Mouse (Mus musculus) liver, embryonic 16.5 days (tissue): ENCODE measurements at regions not wholly inside any gene's neighbourhood (a gene's known extent, or its start where the extent isn't known, plus 50 kb on each side); places are given as distances from the start of the nearest gene placed in this dataset.
"Not testable (repeated sequence)": the region's sequence is repeated elsewhere in the genome, so short reads cannot be mapped to it uniquely, and the experiment has no call there.

Source experiments
- ATAC-seq: fragments of 200-750 bp; cut with Nextera tagmentation; 2 replicates; pipeline ENCODE4 v1.8.0; 2017; ENCODE audit warnings: low read depth, mild to moderate bottlenecking, moderate number of reproducible peaks, moderate library complexity
- H3K27ac ChIP-seq: fragments of 300-500 bp; sonication (generic); 2 replicates; pipeline ENCODE4 v1.5.1; 2014; ENCODE audit warnings: mild to moderate bottlenecking, low read length
- H3K27me3 ChIP-seq: fragments of 300-500 bp; sonication (generic); 2 replicates; pipeline ENCODE4 v1.6.1; 2014; ENCODE audit warnings: low read depth, low read length, mixed read lengths; ENCODE audit not compliant: control insufficient read depth, insufficient read depth
- H3K36me3 ChIP-seq: fragments of 300-500 bp; sonication (generic); 2 replicates; pipeline ENCODE4 v1.6.1; 2014; ENCODE audit warnings: mild to moderate bottlenecking; ENCODE audit not compliant: control insufficient read depth, insufficient read depth
- H3K4me1 ChIP-seq: fragments of 300-500 bp; sonication (generic); 2 replicates; pipeline ENCODE4 v1.6.1; 2014; ENCODE audit warnings: low read depth, low read length, mixed read lengths; ENCODE audit not compliant: control insufficient read depth
- H3K4me2 ChIP-seq: fragments of 300-500 bp; sonication (generic); 2 replicates; pipeline ENCODE4 v1.6.1; 2014; ENCODE audit warnings: low read depth, low read length, mixed read lengths
- H3K4me3 ChIP-seq: fragments of 300-500 bp; sonication (generic); 2 replicates; pipeline ENCODE4 v1.5.1; 2014; ENCODE audit warnings: low read depth, mild to moderate bottlenecking, low read length
- H3K9ac ChIP-seq: fragments of 300-500 bp; sonication (generic); 2 replicates; pipeline ENCODE4 v1.6.1; 2014; ENCODE audit warnings: low read depth, low read length
- H3K9me3 ChIP-seq: fragments of 300-500 bp; sonication (generic); replicated peaks from 2 replicates; pipeline ENCODE4 v1.6.1; 2016; ENCODE audit warnings: low read length; ENCODE audit not compliant: control insufficient read depth
- WGBS: fragments of 180-500 bp; shearing (Covaris S2); extraction: QIAGEN DNeasy Blood & Tissue Kit; methylation state at CpG from one replicate; pipeline ENCODE4 v1.1.7; 2014; ENCODE audit not compliant: insufficient replicate concordance; 5-methylcytosine and 5-hydroxymethylcytosine counted together

DNA sequence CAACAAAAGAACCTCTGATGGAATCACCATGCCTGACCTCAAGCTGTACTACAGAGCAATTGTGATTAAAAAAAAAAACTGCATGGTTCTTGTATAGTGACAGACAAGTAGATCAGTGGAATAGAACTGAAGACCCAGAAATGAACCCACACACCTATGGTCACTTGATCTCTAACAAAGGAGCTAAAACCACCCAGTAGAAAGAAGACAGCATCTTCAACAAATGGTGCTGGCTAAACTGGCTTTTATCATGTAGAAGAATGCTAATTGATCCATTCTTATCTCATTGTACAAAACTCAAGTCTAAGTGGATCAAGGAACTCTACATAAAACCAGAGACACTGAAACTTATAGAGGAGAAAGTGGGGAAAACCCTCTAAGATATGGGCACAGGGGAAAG, 284.8 kb upstream of the Shh start:
- not testable (repeated sequence) for ATAC-seq, H3K4me1 ChIP-seq, H3K4me2 ChIP-seq, H3K9me3 ChIP-seq, H3K27me3 ChIP-seq, H3K4me3 ChIP-seq, H3K27ac ChIP-seq, H3K9ac ChIP-seq, H3K36me3 ChIP-seq

DNA sequence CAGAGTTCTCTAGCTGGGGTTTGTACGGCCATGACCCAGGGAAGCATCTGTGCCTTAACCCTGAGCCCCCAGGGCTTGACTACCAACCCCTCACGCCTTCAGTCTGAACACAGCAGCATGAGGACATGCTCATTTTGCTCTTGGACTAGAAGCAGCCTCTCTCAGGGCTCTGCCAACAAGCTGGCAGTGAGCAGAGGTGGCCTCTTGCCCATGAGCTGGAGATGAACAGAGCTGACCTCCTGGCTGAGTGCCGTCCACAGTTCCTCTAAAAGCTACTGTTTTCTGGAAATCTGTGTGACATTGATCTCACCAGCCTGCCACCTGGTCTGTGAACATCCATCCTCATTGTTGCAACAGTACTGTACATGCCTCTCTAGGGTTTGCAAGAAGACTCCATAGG, 267.7 kb upstream of the Shh start:
- no peak for ATAC-seq
- WGBS: 59% methylated on average over 3 of the region's 3 CpGs

DNA sequence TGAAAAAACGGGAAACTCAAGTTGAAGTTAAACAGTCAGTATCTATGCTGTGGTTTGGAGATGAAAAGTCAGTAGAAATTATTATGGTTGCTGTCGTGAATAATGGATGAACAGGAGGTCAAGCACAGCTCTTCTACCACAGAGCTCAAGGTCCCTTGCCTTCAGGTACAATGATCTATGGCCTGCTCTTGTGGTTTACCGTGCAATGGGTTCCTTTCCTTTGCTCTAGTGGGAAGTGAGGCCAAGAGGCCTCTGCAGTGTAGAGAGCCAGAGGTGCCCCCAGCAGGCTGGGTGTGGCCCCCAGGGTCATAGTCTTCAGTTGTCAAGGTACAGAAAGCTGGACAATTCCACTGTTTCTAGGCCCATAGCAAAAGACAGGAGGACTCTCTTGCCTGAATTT, 255.0 kb upstream of the Shh start:
- no peak for ATAC-seq
- H3K27me3 ChIP-seq: no peaks in the 10 kb centered on the region
- no peak overlapping the region for H3K9ac ChIP-seq
- H3K4me3 ChIP-seq: no peak overlapping the region
- 35% methylated on average over 3 of the region's 3 CpGs for WGBS
- H3K27ac ChIP-seq: no peak overlapping the region
- no peaks in the 10 kb centered on the region for H3K36me3 ChIP-seq
- H3K4me2 ChIP-seq: no peak overlapping the region
- no peaks in the 10 kb centered on the region for H3K4me1 ChIP-seq
- no peaks in the 10 kb centered on the region for H3K9me3 ChIP-seq

More for the DNA sequence above, 267.7 kb upstream of the Shh start:
- H3K4me2 ChIP-seq: no peak overlapping the region
- no peaks in the 10 kb centered on the region for H3K4me1 ChIP-seq
- H3K9me3 ChIP-seq: no peaks in the 10 kb centered on the region
- no peak overlapping the region for H3K27ac ChIP-seq
- no peak overlapping the region for H3K4me3 ChIP-seq
- H3K27me3 ChIP-seq: no peaks in the 10 kb centered on the region
- H3K36me3 ChIP-seq: no peaks in the 10 kb centered on the region
- H3K9ac ChIP-seq: no peak overlapping the region

DNA sequence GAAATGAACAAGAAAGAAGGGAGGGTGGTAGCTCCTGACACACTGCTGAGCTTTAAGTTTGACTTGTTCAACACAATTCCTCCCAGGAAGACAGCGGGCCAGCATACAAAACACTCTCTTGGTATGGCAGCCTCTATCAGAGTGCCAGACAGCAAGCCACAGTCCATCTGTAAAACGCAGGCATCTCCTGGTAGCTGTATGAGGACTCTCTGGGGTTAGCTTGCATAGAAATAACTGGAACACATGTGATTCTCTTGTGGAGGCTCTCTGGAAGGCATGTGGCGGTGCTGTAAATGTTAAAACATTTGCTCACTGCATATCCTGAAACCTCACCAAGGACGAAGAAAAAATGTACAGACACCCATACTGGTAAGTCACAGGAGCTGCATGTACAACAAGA, 247.9 kb upstream of the Shh start:
- H3K27ac ChIP-seq: no peak overlapping the region
- no peaks in the 10 kb centered on the region for H3K27me3 ChIP-seq
- WGBS: 71% methylated on average over 4 of the region's 4 CpGs
- H3K36me3 ChIP-seq: no peaks in the 10 kb centered on the region
- no peaks in the 10 kb centered on the region for H3K9me3 ChIP-seq
- no peak overlapping the region for H3K4me2 ChIP-seq
- no peak for ATAC-seq
- H3K9ac ChIP-seq: no peak overlapping the region
- H3K4me3 ChIP-seq: no peak overlapping the region
- no peaks in the 10 kb centered on the region for H3K4me1 ChIP-seq

DNA sequence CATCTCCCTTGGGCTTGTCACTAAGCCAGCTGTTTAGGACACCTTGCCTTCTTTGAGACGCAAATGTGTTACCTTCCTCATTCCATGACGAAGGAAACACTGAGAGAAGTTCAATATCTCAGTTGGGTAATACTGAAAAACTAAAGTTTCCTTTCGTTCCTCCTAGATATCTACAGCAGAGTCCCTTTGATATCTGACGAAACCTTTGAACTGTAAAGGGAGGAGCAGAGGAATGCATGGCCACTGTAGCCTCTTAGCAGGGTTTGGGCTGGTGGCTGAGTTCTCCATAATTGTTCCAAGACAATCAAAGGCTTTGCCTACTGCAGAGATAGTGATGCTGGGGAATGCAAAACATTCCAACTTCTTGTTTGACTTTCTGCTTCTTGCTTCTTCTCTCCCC, 243.5 kb upstream of the Shh start:
- ATAC-seq: no peak
- WGBS: 31% methylated on average over 4 of the region's 4 CpGs

DNA sequence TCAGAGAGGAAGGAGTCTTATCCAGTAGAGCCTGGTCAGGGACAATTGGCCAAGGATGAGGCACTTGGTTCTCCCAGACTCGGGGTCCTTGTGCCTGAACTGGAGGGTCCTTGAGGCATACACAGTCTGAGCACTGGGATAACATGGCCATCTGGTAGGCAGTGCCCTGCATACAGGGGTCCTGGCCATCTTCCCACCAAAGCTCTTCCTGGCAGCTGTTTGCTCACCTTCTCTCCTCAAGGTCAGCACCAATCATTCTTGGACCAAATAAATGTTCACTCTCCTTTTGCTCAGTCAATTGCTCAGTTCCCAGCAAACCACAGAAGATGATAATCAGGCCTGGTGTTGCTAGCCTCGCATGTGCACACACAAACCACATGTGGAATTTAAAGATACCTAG, 242.6 kb upstream of the Shh start:
- H3K36me3 ChIP-seq: no peaks in the 10 kb centered on the region
- no peak overlapping the region for H3K4me3 ChIP-seq
- no peaks in the 10 kb centered on the region for H3K4me1 ChIP-seq
- WGBS: 29% methylated on average over 2 of the region's 2 CpGs
- no peak overlapping the region for H3K4me2 ChIP-seq
- H3K9ac ChIP-seq: no peak overlapping the region
- no peaks in the 10 kb centered on the region for H3K27me3 ChIP-seq
- H3K9me3 ChIP-seq: no peaks in the 10 kb centered on the region
- no peak overlapping the region for H3K27ac ChIP-seq
- ATAC-seq: no peak

More for the DNA sequence above, 243.5 kb upstream of the Shh start:
- no peaks in the 10 kb centered on the region for H3K27me3 ChIP-seq
- no peak overlapping the region for H3K27ac ChIP-seq
- no peak overlapping the region for H3K9ac ChIP-seq
- H3K4me3 ChIP-seq: no peak overlapping the region
- no peaks in the 10 kb centered on the region for H3K9me3 ChIP-seq
- H3K4me1 ChIP-seq: no peaks in the 10 kb centered on the region
- no peak overlapping the region for H3K4me2 ChIP-seq
- H3K36me3 ChIP-seq: no peaks in the 10 kb centered on the region

DNA sequence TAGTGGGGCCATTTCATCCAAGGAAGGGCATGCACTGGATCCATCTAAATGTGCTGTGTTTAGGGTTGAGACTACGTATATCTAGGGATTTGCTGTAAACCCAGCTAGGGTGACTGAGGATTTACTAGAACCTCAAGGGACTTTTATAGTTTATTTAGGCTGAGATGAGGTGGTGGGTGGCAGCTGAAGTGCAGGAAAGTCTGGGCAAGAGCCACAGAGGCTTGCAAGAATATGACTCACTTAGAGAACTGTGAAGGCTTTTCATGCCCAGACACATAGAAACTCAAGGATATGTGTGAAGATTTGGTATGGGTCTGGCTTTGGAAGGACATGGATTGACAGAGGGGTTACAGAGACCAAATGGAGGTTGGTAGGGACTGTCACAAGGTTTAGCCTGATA, 237.3 kb upstream of the Shh start:
- no peaks in the 10 kb centered on the region for H3K9me3 ChIP-seq
- H3K4me3 ChIP-seq: no peak overlapping the region
- H3K9ac ChIP-seq: no peak overlapping the region
- WGBS: 62% methylated on average over 1 of the region's 1 CpGs
- ATAC-seq: no peak
- H3K4me2 ChIP-seq: no peak overlapping the region
- no peaks in the 10 kb centered on the region for H3K4me1 ChIP-seq
- H3K27ac ChIP-seq: no peak overlapping the region
- H3K36me3 ChIP-seq: no peaks in the 10 kb centered on the region
- H3K27me3 ChIP-seq: no peaks in the 10 kb centered on the region

DNA sequence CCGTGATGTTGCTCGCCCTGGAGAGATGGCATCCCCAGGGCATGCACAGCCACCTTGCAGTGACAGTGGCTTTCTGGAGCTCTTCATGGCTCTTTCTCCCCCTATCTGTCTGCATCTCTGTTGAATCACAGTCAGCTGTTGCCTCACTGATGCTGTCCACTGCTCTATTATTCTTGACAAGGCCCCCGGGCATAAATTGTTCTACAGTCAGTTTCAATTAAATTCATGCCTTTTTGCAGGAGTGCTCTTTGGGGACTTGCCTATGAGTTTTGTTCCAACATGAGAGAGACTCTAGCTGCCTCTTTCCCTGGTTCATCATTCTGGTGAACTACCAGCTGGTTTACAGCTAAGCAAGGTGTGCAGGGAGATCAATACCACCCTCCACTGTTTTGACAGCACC, 229.9 kb upstream of the Shh start:
- no peak overlapping the region for H3K4me2 ChIP-seq
- no peak overlapping the region for H3K4me3 ChIP-seq
- no peaks in the 10 kb centered on the region for H3K36me3 ChIP-seq
- no peak overlapping the region for H3K27ac ChIP-seq
- no peak overlapping the region for H3K9ac ChIP-seq
- ATAC-seq: no peak
- no peaks in the 10 kb centered on the region for H3K4me1 ChIP-seq
- H3K9me3 ChIP-seq: no peaks in the 10 kb centered on the region
- 65% methylated on average over 3 of the region's 3 CpGs for WGBS
- no peaks in the 10 kb centered on the region for H3K27me3 ChIP-seq

DNA sequence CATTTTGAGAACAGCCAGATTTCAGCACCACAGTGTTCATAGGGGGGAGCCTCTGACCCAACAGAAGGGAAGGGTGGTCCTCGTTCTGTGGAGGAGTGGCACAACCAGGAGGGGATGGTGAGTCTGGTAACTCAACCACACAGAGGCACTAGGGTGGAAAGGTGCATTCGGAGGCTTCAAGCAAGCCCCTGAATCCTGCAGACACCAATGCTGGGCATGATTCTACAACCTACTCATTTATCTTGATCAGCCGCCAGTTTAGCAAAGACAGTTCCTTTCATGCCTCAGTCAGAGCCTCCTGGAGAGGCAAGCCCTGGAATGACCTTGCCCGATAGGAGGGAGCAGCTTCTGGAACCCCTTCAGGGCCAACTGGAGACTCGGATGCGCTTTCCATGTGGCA, 223.1 kb upstream of the Shh start:
- H3K27me3 ChIP-seq: no peaks in the 10 kb centered on the region
- no peaks in the 10 kb centered on the region for H3K9me3 ChIP-seq
- no peak overlapping the region for H3K9ac ChIP-seq
- no peak overlapping the region for H3K4me3 ChIP-seq
- H3K27ac ChIP-seq: no peak overlapping the region
- no peak overlapping the region for H3K4me2 ChIP-seq
- ATAC-seq: no peak
- WGBS: 63% methylated on average over 6 of the region's 6 CpGs
- no peaks in the 10 kb centered on the region for H3K4me1 ChIP-seq
- no peaks in the 10 kb centered on the region for H3K36me3 ChIP-seq

DNA sequence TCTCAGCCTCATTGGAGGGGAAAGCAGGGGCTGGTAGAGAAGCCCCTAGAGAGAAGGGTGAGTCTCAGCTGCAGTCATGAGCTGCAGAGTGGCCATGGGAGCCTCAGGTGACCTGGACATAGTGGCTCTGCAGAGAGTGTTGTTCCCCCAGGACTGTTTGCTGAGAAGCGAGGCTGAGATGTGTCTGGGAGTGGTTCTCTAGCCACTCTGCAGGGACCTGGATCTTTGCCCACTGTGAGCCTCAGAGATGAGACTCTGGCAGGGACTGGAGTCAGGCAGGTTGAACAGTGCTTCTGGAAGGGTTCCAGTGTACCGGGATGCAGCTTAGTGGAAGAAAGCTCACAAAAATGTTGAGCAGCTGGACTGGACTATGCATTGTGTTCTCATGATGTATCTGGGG, 222.6 kb upstream of the Shh start:
- no peak for ATAC-seq
- Histone ChIP-seq H3K9me3 (no peaks in the 10 kb centered on the region), H3K27ac (no peak overlapping the region), H3K4me3 (no peak overlapping the region), H3K4me1 (no peaks in the 10 kb centered on the region), H3K9ac (no peak overlapping the region), H3K27me3 (no peaks in the 10 kb centered on the region), H3K4me2 (no peak overlapping the region), H3K36me3 (no peaks in the 10 kb centered on the region)
- WGBS: 58% methylated on average over 2 of the region's 2 CpGs
